Mouse (Mus musculus) small intestine, adult 2 months (tissue): ENCODE measurements at regions not wholly inside any gene's neighbourhood (a gene's known extent, or its start where the extent isn't known, plus 50 kb on each side); places are given as distances from the start of the nearest gene placed in this dataset.

Source experiments
- CTCF ChIP-seq: fragments of 200-500 bp; IDR thresholded peaks from 2 replicates; pipeline ENCODE4 v1.5.1; 2012; ENCODE audit warnings: low read depth, mild to moderate bottlenecking, control low read depth, inconsistent platforms, low read length, moderate library complexity, mixed read lengths; ENCODE audit not compliant: insufficient replicate concordance, insufficient read length; ENCODE audit errors: extremely low read depth
- POLR2A ChIP-seq: fragments of 200-500 bp; IDR thresholded peaks from 2 replicates; pipeline ENCODE4 v1.6.1; 2012; ENCODE audit warnings: low read depth, mild to moderate bottlenecking, control low read depth, inconsistent platforms, low read length, moderate library complexity

GRCm38 (mm10) chr9:31706688-31707087 lies 206.6 kb downstream of the Barx2 start:
- TF ChIP-seq POLR2A (no peak), CTCF (no peak)
